Mouse (Mus musculus) yolk sac, embryonic 10.5 days (tissue): ENCODE data around the gene Btg4.
A peak's percentile ranks its signal among the peaks of the same experiment; 100 is the strongest.
"Not testable (repeated sequence)": the region's sequence is repeated elsewhere in the genome, so short reads cannot be mapped to it uniquely, and the experiment has no call there.

Source experiments
- DNase-seq: peaks from one replicate; pipeline ENCODE4 v3.0.0-alpha.2; 2017; ENCODE audit warnings: low spot score

Gene Btg4

DNA sequence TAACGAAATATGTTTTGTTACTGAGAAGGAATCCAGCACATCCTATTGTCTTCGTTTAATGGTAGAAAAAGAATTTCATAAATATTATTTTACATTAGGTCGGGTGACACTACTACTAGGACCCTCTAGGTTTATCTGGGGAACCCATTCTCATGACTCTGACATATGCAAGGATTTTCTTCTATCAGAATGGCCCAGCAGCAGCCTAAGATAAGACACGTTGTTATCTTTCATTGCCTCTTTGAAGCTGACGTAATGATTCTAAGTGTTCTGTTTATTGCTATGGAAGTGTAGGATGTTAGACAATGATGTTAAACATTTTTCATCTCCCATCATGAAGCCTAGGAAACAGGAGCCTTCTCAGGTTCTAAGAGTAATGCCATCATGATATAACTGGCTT is 33.0 kb downstream of the Btg4 start:
- DNase-seq, result no peak

DNA sequence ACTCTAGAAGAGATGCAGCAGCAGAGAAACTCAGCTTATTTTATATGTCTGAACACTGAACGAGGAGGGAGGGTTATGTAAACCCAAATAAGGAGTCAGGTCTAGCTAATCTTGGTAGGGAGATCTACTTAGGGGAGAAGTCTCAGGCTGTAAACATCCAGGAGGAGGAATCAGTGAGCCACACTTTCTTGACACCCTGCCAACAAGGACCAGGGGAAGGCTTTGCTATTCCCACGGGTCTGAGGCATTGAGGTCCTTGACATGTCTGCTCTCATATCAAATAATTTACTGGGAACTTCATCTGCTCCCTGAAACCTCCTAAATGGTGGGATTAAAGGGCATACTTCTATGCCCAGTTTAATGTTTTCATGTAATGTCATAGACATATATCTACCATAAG is 35.6 kb downstream of the Btg4 start:
- no peak for DNase-seq

GRCm38 (mm10) chr9:51101756-51102425 is 41.2 kb downstream of the Btg4 start, which contains the start of gene 4833427G06Rik:
Gene 4833427G06Rik, minus strand, starts transcription at chr9:51102078.
- DNase-seq, result peak; percentile 61

DNA sequence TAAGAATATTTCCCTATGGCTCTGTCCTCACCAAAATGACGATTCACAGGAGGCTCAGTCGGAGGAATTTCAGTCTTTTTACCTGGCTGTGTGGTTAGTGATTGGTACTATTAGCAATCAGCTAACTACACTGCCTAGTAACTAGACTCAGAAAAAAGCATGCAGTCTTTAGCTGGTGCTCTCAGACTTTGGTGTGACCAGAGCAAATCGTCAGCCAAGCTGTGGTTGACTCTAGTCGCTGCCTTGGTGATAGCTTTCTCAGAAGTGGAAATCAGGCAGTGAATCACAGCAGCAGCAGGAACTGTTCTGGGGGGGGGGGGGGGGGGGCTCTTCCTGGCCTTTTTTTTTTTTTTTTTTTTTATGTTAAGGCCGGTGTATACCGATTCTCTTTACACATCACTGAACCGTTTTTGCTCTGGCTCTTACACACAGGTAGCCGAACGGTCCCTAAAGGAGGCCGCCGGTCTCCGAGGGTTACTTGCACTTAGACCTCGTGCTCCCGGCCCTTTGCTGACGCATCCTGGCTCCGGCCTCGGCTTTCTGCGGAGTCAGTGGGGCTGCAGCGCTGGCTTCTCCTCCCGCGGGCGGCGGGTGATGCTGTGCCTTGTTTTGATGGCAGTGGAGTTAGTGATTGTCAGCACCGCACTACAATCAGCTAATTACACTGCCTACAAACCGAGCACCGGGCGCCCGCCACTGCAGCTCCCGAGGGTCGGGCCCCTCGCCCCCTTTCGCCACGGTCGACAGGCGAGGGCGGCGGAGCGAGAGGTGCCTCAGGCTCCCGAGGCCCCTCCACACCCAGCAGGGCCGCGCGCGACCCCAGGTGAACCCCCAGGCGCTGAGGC is 42.5 kb downstream of the Btg4 start:
- peak; percentile 49 for DNase-seq

GRCm38 (mm10) chr9:51103808-51104514 is 43.3 kb downstream of the Btg4 start:
- peak; percentile 62 for DNase-seq

DNA sequence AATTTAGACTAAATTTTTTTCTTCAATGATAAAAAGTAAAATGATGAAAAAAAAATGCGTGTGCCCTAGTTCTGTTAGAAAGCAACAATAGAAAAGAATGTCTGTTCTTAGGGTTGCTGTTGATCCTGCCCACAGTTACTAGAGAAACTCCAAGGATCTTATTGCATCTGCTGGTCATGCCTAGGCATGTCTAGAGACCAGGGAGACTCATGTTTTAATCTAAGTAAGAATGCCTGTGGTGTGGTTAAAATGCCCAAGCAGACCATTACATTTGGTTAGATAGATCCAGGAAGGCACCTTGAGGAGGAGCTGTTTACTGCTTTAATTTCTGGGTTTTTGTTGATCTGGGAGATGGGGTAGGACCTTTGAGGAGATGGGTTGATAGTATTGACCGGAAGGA is 45.0 kb downstream of the Btg4 start:
- no peak for DNase-seq

DNA sequence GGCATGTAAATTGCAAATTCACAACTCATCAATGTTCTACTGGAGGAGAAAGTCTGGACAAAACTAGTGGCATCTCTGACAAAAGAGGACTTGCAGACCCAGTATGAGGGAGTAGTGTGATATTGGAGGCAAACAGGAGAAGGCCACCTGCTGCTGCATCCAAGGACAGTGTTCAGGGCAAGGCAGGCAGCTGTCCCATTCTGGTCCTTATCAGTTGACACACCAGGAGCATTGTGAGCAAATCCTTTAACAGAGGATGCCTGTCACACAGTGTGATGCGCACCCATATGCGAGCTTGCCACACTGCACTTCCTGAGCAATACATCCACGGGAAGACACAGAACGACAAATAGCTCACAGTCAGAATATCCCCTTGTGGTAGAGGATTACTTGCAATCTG is 54.1 kb downstream of the Btg4 start:
- DNase-seq, result no peak

DNA sequence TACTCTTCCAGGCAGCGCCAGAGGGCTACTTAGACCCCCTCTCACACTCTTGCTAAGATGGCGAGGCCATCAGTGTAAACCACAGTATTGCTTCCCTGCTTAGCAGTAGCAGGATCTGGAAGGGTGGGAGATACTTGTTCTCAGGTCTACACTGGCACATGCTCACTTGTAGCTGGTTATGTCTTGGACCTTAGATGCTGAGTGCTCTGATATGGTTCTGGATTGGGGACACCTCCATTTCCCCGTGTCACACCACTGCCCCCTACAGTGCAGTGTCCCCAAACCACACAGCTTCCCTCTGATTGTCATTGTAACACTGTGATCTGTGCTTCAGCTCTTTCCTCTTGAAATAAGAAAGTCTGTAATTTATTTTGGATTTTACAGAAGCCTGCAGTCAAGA is 76.3 kb downstream of the Btg4 start:
- DNase-seq, result no peak

- no peak for DNase-seq
Measured at GRCm38 (mm10) chr9:51137432-51137831, 76.7 kb downstream of the Btg4 start.

- no peak for DNase-seq
Measured at GRCm38 (mm10) chr9:51137836-51138235, 77.1 kb downstream of the Btg4 start.

GRCm38 (mm10) chr9:51138301-51138700 is 77.6 kb downstream of the Btg4 start:
- no peak for DNase-seq

DNA sequence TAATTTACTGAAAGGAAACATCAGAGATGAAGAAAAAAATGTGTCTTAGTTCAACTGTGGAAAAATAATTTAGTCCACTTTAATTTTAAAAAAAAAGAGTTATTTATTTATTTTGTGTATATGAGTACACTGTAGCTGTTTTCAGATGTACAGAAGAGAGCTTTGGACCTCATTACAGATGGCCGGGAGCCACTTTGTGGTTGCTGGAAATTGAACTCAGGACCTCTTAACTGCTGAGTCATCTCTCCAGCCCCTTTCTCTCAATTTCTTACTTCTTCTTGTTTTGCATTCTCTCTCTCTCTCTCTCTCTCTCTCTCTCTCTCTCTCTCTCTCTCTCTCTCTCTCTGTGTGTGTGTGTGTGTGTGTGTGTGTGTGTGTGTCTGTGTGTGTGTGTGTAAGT is 78.7 kb downstream of the Btg4 start:
- DNase-seq, result not testable (repeated sequence)

DNA sequence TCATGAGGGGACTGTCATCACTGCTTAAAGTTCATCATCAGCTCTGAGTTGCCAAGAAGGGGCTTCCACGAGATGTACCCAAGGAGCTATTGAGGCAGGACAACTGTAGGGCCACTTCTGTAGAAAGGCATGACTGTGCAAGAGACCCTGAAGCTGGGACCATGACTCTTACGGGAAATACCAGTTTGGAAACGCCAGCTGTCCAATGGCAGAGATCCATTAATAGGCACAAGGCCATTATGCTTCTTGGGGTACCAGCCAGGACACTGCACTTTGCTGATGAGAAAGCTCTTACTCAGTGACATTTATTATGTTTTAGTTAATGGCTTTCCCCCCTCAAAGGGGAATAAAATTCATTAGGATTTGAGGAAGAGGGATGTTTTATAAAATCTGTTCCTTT is 80.0 kb downstream of the Btg4 start:
- DNase-seq, result no peak

DNA sequence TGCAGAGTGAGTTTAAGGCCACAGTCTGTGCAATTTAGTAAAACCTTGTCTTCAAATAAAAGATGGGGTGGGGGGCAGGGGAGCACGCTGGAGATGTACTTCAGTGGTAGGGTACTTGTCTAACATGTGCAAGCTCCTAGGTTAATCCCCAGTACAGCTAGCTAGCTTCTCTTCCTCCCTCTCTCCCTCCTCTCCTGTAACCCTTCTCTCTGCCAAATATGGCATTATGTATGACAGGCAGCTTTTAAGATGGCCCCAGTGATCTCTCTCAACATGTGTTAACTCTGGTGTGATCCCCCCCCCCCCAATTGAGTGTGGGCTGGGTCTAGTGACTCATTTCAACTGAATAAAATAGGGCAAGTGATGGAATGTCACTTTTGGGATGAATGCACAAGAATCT is 82.7 kb downstream of the Btg4 start:
- DNase-seq, result no peak

DNA sequence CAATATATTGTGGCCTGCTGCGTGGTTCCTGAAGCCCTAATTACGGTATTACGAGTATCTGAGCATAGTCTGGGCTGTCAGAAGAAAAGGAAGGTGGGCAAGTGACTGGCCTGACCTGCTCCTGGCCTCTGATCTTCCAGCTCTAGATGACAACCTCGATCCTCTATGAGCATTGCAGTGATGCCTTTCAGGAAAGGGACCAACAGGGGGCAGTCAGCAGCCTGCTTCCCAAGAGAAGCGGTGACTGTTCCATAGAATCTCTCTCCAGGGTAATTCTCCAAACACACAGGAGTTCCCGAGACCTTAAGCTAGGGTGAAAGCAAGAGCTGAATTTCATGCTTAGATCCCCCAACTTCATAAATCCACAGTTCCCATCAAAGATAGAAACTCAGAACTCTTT is 83.5 kb downstream of the Btg4 start:
- no peak for DNase-seq

- no peak for DNase-seq
Measured at GRCm38 (mm10) chr9:51146496-51146895, 85.8 kb downstream of the Btg4 start.

GRCm38 (mm10) chr9:51147294-51147693 is 86.6 kb downstream of the Btg4 start:
- DNase-seq, result no peak

DNA sequence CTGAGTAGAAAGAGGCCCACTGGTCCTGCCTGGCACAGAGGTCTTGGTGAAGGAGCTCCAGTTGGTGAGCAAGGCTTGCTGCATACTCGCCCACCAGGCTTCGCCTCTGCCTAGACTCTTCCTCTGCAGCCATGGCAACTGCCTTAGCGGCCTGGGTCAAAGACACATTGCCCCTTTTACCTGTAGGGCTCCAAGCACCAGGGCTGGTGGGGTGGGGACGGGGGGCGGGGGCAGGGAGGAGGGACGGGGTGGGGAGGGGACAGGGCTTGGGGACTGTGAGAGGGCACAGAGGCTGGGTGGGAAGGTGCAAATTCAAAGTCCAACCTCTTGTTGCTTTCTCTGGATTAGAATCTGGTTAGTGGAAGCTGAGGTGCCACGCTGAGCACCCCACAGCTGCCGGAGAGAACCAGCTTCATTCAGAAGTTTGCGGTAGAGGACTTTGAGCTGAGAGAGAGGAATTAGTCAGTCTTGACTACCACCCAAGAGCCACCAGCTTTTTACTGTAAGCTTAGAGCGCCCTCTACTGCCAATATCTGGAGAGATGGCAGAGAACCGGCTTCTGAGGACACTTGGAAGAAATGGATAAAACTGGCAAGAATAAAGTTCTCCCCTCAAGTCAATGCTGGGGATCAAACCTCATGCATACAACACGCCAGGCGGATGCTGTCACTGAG is 91.5 kb downstream of the Btg4 start:
- DNase-seq, result peak; percentile 38

GRCm38 (mm10) chr9:51161771-51162388 is 101.2 kb downstream of the Btg4 start:
- peak; percentile 40 for DNase-seq

DNA sequence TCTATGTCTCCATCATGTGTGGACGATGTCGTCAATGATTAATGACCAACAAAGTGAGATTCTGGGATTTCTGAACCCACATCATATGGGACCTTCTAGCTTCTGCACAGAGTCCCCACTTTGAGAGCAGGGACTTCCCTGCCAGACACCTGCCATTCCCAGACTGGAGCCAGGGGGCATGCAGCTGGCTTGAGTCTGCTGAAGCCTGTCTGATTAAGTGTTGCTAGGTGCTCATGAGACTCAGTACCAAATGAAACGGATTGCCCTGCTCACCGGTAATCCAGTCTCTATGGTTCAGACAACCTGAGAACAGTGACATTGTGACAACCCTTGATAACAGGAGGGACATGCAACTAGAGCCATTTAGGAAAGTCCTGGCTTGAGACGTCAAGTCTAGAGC is 103.3 kb downstream of the Btg4 start:
- DNase-seq, result no peak

GRCm38 (mm10) chr9:51165312-51166180 is 104.8 kb downstream of the Btg4 start, which contains the start of gene Gm32742:
Gene Gm32742, minus strand, starts transcription at chr9:51165517.
- DNase-seq, result no peak
